Mouse (Mus musculus): Measurements from ENCODE around the gene Mtfp1. TPM values are rescaled to one million over a fixed set of nuclear protein-coding genes. Genes with fewer than 3 reads are reported as not detected.

Mtfp1 gene
- total RNA-seq, 2 experiments from 2014 or later = 95.0 to 97.3 TPM

GRCm38 (mm10) chr11:4087267-4087666, 8.0 kb downstream of the Mtfp1 start:
- DNase-seq (ENCODE audit: low spot score in 2 of 2) = no peak

- no peak for DNase-seq (ENCODE audit: low spot score in 2 of 2)
These were observed 9.0 kb downstream of the Mtfp1 start for GRCm38 (mm10) chr11:4086246-4086645.

- peak; percentile 65 to 72 for DNase-seq (ENCODE audit: low spot score in 2 of 2)
These were observed 11.7 kb downstream of the Mtfp1 start for GRCm38 (mm10) chr11:4083316-4084078.

- DNase-seq (ENCODE audit: low spot score in 2 of 2) = peak; percentile 73 to 84
These were observed 15.0 kb downstream of the Mtfp1 start for GRCm38 (mm10) chr11:4080219-4080618.

- no peak for DNase-seq (ENCODE audit: low spot score in 2 of 2)
These were observed 16.8 kb downstream of the Mtfp1 start for GRCm38 (mm10) chr11:4078267-4078933.

- DNase-seq (ENCODE audit: low spot score in 2 of 2) = no peak
These were observed 18.6 kb downstream of the Mtfp1 start for GRCm38 (mm10) chr11:4076633-4077032.

- no peak for DNase-seq (ENCODE audit: low spot score in 2 of 2)
These were observed 25.6 kb downstream of the Mtfp1 start for GRCm38 (mm10) chr11:4069664-4070063.

- DNase-seq (ENCODE audit: low spot score in 2 of 2) = no peak
These were observed 30.6 kb downstream of the Mtfp1 start, which contains the start of gene Sec14l3 for GRCm38 (mm10) chr11:4064627-4065122. Gene Sec14l3, plus strand, starts transcription at chr11:4064841.

- DNase-seq (ENCODE audit: low spot score in 2 of 2) = no peak
These were observed 32.3 kb downstream of the Mtfp1 start for GRCm38 (mm10) chr11:4062981-4063380.

GRCm38 (mm10) chr11:4062523-4062922, 32.7 kb downstream of the Mtfp1 start:
- no peak for DNase-seq (ENCODE audit: low spot score in 2 of 2)

- DNase-seq (ENCODE audit: low spot score in 2 of 2) = peak; percentile 12 to 14
These were observed 34.2 kb downstream of the Mtfp1 start for GRCm38 (mm10) chr11:4060866-4061575.

GRCm38 (mm10) chr11:4053586-4053985, 41.7 kb downstream of the Mtfp1 start:
- DNase-seq (ENCODE audit: low spot score in 2 of 2) = peak; percentile 70 to 80

- no peak for DNase-seq (ENCODE audit: low spot score in 2 of 2)
These were observed 46.8 kb downstream of the Mtfp1 start for GRCm38 (mm10) chr11:4048438-4048837.

- DNase-seq (ENCODE audit: low spot score in 2 of 2) = no peak
These were observed 47.5 kb downstream of the Mtfp1 start for GRCm38 (mm10) chr11:4047766-4048165.

- no peak for DNase-seq (ENCODE audit: low spot score in 2 of 2)
These were observed 48.7 kb downstream of the Mtfp1 start for GRCm38 (mm10) chr11:4046526-4046925.

GRCm38 (mm10) chr11:4043081-4043480, 52.2 kb downstream of the Mtfp1 start:
- DNase-seq (ENCODE audit: low spot score in 2 of 2) = no peak

Small RNA genes within 50 kb of the gene (microRNA-seq; reads per million reads assigned to microRNA genes)
- 1.2 to 2.7 reads per million in 2 experiments for gene Mir3060

Other genes starting within 250 kb of the Mtfp1 start
- 100 to 1,000 TPM; 132 to 142 TPM for gene Osbp2, start 231.5 kb downstream of the Mtfp1 start, total RNA-seq (2021)
- under 1 TPM; 0.37 to 0.54 TPM for gene 4921536K21Rik, start 200.3 kb downstream of the Mtfp1 start, total RNA-seq (2021)
- gene Dusp18, start 200.2 kb downstream of the Mtfp1 start, total RNA-seq (2021) = 10 to 100 TPM; 19.9 to 24.0 TPM
- 10 to 100 TPM; 19.0 to 20.0 TPM for gene Slc35e4, start 180.8 kb downstream of the Mtfp1 start, total RNA-seq (2021)
- 10 to 100 TPM; 15.9 to 19.6 TPM for gene Tcn2, start 163.3 kb downstream of the Mtfp1 start, total RNA-seq (2021)
- 10 to 100 TPM; 40.0 to 43.2 TPM for gene Pes1, start 131.5 kb downstream of the Mtfp1 start, total RNA-seq (2021)
- gene 4930556J24Rik, start 118.7 kb downstream of the Mtfp1 start, total RNA-seq (2021) = not detected
- gene Gal3st1, start 111.8 kb downstream of the Mtfp1 start, total RNA-seq (2021) = 1 to 10 TPM; 8.4 to 9.1 TPM
- not detected for gene Sec14l4, start 64.0 kb downstream of the Mtfp1 start, total RNA-seq (2021)
- 1 to 10 TPM; 1.8 to 2.2 TPM for gene Sec14l3, start 30.6 kb downstream of the Mtfp1 start, total RNA-seq (2021)
- 10 to 100 TPM; 39.6 to 40.9 TPM for gene Sec14l2, start 28.0 kb upstream of the Mtfp1 start, total RNA-seq (2021)
- gene Rnf215, start 39.8 kb upstream of the Mtfp1 start, total RNA-seq (2021) = 10 to 100 TPM; 27.1 to 30.8 TPM
- 10 to 100 TPM; 16.6 to 17.6 TPM for gene Ccdc157, start 64.8 kb upstream of the Mtfp1 start, total RNA-seq (2021)
- 10 to 100 TPM; 73.1 to 74.1 TPM for gene Sf3a1, start 64.9 kb upstream of the Mtfp1 start, total RNA-seq (2021)
- 10 to 100 TPM; 30.5 to 30.7 TPM for gene Tbc1d10a, start 91.3 kb upstream of the Mtfp1 start, total RNA-seq (2021)
- gene Castor1, start 122.8 kb upstream of the Mtfp1 start, total RNA-seq (2021) = 1 to 10 TPM; 3.1 to 3.2 TPM
- gene Osm, start 141.0 kb upstream of the Mtfp1 start, total RNA-seq (2021) = under 1 TPM in 1 of 2 experiments, not detected in 1; 0.19 TPM
- gene Lif, start 162.1 kb upstream of the Mtfp1 start, total RNA-seq (2021) = 1 to 10 TPM; 1.3 to 1.6 TPM